Mouse (Mus musculus) ovary, adult 2 months (tissue): ENCODE data around the gene Tyrobp. TPM values are rescaled to one million over a fixed set of nuclear protein-coding genes. Genes with fewer than 3 reads are reported as not detected.

ENCODE experiments used
- polyA plus RNA-seq: library from polyadenylated mRNA; depleted of rRNA; stranded (reverse); fragments of >200 nt; gene quantifications from 2 replicates; pipeline ENCODE4 v1.2.3, GENCODE M21; 2012; rRNA removed

The Tyrobp gene
- polyA plus RNA-seq, result 122 and 192 TPM in 2 replicates

DNA sequence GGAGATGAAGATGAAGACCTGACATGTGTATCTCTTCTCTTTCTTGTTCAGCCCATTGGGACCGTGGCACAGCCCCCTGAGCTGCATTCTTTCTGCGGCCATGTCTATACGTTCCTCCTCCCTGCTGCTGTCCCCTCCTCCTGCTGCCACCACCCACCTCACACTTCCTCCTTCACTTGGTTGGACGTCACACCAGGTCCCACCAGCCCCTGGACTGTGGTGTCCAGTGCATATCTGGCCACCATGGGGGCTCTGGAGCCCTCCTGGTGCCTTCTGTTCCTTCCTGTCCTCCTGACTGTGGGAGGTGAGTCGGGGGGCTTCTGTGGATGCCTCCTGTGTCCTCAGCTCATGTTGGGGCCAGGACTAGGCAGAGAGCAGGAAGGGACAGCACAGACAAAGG, at the start of gene Tyrobp:
Gene Tyrobp, plus strand, starts transcription at position 165 of the 400 bp plus-strand sequence.

DNA sequence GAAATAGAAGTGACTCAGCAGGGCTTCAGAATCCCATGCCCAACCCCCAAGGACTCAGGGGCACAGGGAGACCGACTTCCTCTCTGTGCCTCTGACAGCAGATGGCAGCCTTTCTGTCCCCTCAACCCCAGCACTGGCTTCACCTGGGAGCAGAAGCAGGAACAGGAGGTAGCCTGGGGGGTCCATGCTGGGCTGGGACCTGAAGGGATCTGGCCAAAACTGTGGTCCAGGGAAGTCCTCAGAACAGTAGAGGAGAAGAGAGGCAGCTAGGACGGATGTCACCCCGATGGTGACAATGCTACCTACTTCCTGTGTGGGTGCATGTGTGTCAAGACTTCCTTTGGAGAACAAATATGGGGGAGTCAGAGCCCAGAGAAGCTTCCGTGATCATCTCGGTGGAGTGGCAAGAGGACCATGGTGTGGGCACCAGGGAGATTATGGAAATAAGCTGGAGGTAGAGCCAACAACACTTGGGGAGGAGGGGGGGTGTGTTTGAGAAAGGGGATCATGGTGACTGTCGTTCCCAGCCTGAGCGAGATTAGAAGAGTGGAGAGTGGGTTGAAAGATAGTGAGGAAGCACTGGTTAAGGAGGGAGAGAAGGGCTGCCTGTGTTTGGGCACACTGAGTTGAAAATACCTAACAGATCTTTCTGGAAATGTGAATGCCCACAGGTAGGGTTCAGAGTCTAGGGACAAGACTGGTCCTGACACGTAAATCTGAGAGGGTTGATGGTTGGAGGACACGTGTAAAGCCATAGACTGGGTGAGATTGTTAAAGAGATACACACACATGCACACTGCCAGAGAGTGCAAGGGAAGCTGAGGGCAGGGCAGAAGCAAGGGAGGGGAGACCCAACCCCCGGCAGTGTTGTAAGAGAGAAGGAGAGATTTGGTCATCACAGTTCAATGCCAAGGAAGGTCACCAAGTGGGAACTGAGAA, 6.3 kb downstream of the Tyrobp start, which contains the start of gene Hcst:
Gene Hcst, minus strand, starts transcription at position 294 of the 939 bp plus-strand sequence.

DNA sequence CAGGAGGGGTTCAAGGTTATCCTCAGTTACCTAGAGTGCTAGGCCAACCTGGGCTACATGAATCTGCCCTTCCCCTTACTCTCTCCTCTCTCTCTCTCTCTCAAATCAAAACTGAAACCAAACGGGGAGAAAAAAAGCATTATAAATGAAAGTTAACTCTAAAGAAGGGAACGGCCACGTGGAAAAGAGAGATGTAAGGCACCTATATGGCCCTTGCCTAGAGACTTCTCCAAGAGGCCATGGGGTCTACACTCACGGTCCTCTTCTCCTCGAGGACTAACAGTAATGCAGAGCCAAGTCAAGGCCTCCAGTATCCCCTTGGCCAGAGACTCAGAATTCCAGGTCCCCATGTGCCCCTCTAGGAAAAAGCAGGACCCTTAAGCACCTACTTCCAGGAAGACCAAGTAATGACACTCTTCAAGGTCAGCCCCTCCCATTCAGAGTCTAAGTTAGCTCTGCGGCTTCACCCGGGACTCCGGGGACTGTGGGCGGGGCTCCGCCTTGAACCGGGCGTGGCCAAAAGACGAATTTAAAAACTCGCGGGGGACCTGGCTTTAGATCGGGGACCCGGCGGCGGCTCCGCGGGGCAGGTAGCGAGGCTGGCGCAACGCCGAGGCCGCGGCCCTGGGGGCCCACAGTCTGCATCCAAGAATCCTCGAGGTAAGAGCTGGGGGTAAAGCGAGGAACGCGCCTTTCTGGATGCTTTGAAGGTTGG, 7.8 kb downstream of the Tyrobp start, which contains the start of gene Nfkbid:
Gene Nfkbid, plus strand, starts transcription at position 558 of the 715 bp plus-strand sequence.

DNA sequence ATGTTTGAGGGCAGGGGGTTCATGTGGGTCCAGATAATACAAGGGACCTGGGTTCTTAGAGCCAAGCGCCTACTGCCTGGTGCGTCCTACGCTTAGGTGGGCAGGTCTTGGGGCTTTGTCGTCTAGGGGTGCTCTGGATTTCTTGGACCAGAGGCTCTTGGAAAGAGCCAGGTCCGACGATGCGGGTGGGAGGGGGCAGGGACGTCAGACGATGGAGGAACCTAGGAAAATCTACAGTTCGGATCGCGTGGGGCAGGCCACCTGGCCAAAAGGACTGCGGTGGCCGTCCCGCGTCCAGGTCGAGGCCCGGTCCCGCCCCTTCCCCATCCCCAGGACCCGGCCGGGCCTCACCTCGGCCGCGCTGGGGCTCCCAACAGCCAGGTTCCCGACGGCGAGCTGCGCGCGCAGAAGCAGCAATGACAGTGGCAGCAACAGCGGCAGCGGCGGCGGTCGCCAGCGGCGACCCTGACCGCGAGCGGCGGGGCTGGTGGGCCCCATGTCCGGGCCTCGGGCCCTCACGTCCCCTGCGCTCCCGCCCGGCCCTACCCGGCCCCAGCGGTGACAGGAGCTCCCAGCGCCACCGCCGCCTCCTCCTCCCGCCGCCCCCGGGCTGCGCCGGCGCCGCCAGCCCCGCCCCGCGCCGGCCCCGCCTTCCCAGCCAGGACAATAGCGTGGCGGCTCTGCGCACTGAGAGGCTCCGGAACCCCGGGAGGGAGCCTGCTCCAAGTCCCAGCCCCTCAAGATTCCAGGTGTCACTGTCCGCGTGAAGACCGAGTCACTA, 31.6 kb downstream of the Tyrobp start, which contains the start of gene Aplp1:
Gene Aplp1, minus strand, starts transcription at position 565 of the 781 bp plus-strand sequence.

DNA sequence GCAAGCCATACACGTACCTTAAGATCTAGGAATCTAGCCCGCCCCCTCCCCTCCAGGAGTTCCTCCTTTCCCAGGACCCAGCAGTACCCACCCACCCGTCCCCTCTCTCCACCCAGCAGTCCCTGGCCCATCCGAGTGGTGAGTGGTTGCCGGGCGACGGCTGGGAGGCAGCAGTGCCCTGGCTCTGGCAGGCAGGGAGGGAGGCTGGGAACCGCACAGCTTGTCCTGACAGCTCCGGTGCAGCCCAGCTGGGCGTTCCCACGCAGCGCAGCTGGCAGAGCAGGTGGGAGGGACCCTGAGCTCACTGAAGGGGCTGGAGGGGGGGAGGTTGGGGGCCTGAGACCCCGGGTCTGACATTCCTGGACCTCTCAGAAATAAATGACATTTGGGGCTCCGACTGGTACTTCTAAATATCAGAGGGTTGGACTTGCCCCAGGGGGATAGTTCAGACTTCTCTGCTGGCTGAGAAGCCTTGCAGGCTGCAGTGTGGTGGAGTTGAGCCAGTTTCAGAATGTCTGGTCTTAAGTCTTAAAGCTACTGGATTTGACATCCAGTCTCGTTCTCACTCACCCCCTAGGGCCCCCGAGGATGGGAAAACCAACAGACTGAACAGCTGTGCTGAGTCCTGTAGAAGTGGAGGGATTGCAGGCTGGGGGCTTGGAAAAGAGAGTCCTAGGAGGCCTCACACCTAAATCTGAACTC, 44.2 kb downstream of the Tyrobp start, which contains the start of the genes Kirrel2 and Nphs1:
Gene Kirrel2, minus strand, starts transcription at position 62 of the 702 bp plus-strand sequence.
Gene Nphs1, plus strand, starts transcription at position 687 of the 702 bp plus-strand sequence.

Other genes with a start within 250 kb of the Tyrobp start
- gene Zfp146, start 244.0 kb upstream of the Tyrobp start, polyA plus RNA-seq, result 15.8 and 17.8 TPM in 2 replicates
- 5.5 and 7.1 TPM in 2 replicates for gene Cox7a1, start 229.6 kb upstream of the Tyrobp start, polyA plus RNA-seq
- 713 and 1,238 TPM in 2 replicates for gene Capns1, start 214.9 kb upstream of the Tyrobp start, polyA plus RNA-seq
- 136 and 192 TPM in 2 replicates for gene Polr2i, start 181.8 kb upstream of the Tyrobp start, polyA plus RNA-seq
- 61.2 and 66.3 TPM in 2 replicates for gene Tbcb, start 181.5 kb upstream of the Tyrobp start, polyA plus RNA-seq
- not detected in 2 replicates for gene Ovol3, start 178.0 kb upstream of the Tyrobp start, polyA plus RNA-seq
- 0.30 and 0.32 TPM in 2 replicates for gene Thap8, start 133.7 kb upstream of the Tyrobp start, polyA plus RNA-seq
- gene Wdr62, start 133.3 kb upstream of the Tyrobp start, polyA plus RNA-seq, result 28.0 and 38.0 TPM in 2 replicates
- 34.0 and 48.6 TPM in 2 replicates for gene Clip3, start 122.0 kb upstream of the Tyrobp start, polyA plus RNA-seq
- gene Alkbh6, start 105.0 kb upstream of the Tyrobp start, polyA plus RNA-seq, result 232 and 247 TPM in 2 replicates
- 46.3 and 55.1 TPM in 2 replicates for gene Syne4, start 99.0 kb upstream of the Tyrobp start, polyA plus RNA-seq
- gene E130208F15Rik, start 92.0 kb upstream of the Tyrobp start, polyA plus RNA-seq, result 1.1 and 1.9 TPM in 2 replicates
- gene Sdhaf1, start 89.9 kb upstream of the Tyrobp start, polyA plus RNA-seq, result 30.7 and 44.4 TPM in 2 replicates
- 32.0 and 32.3 TPM in 2 replicates for gene Lrfn3, start 51.0 kb upstream of the Tyrobp start, polyA plus RNA-seq
- gene Hcst, start 6.1 kb downstream of the Tyrobp start, polyA plus RNA-seq, result 10.0 and 17.3 TPM in 2 replicates
- 2.7 and 3.1 TPM in 2 replicates for gene Nfkbid, start 8.0 kb downstream of the Tyrobp start, polyA plus RNA-seq
- gene Aplp1, start 31.8 kb downstream of the Tyrobp start, polyA plus RNA-seq, result 8.6 and 11.4 TPM in 2 replicates
- gene Kirrel2, start 43.9 kb downstream of the Tyrobp start, polyA plus RNA-seq, result not detected in 2 replicates
- not detected in 2 replicates for gene Nphs1, start 44.6 kb downstream of the Tyrobp start, polyA plus RNA-seq
- 0.24 and 0.52 TPM in 2 replicates for gene Prodh2, start 79.9 kb downstream of the Tyrobp start, polyA plus RNA-seq
- gene Arhgap33, start 121.3 kb downstream of the Tyrobp start, polyA plus RNA-seq, result 26.8 and 28.0 TPM in 2 replicates
- gene Hspb6, start 138.4 kb downstream of the Tyrobp start, polyA plus RNA-seq, result 35.0 and 43.0 TPM in 2 replicates
- 16.8 and 22.1 TPM in 2 replicates for gene Proser3, start 138.5 kb downstream of the Tyrobp start, polyA plus RNA-seq
- gene Lin37, start 146.1 kb downstream of the Tyrobp start, polyA plus RNA-seq, result 38.6 and 52.1 TPM in 2 replicates
- gene U2af1l4, start 149.5 kb downstream of the Tyrobp start, polyA plus RNA-seq, result 54.3 and 70.9 TPM in 2 replicates
- gene Gm49396, start 149.6 kb downstream of the Tyrobp start, polyA plus RNA-seq, result 1.2 and 1.7 TPM in 2 replicates
- gene Psenen, start 149.9 kb downstream of the Tyrobp start, polyA plus RNA-seq, result 84.6 and 110 TPM in 2 replicates
- gene Igflr1, start 151.7 kb downstream of the Tyrobp start, polyA plus RNA-seq, result 5.7 and 6.6 TPM in 2 replicates
- 57.6 and 63.3 TPM in 2 replicates for gene Kmt2b, start 175.0 kb downstream of the Tyrobp start, polyA plus RNA-seq
- gene Zbtb32, start 185.1 kb downstream of the Tyrobp start, polyA plus RNA-seq, result 0.88 and 1.4 TPM in 2 replicates
- gene Upk1a, start 199.1 kb downstream of the Tyrobp start, polyA plus RNA-seq, result 174 and 233 TPM in 2 replicates
- 216 and 385 TPM in 2 replicates for gene Cox6b1, start 212.4 kb downstream of the Tyrobp start, polyA plus RNA-seq
- not detected in 2 replicates for gene Etv2, start 222.1 kb downstream of the Tyrobp start, polyA plus RNA-seq
- gene Rbm42, start 236.6 kb downstream of the Tyrobp start, polyA plus RNA-seq, result 104 and 110 TPM in 2 replicates